Mouse (Mus musculus) T-helper 1 cell (primary cell): ENCODE results near the gene Msx3.

ENCODE experiments used
- in situ Hi-C: fragments of 300-600 bp; cut with MboI, MseI; formaldehyde crosslinking; loops from one replicate; pipeline ENCODE4 v1.15.1; 2025; ENCODE audit warnings: high pct_unique_total_duplicates

Gene Msx3

GRCm38 (mm10) chr7:140048361-140049114, at the start of gene Msx3:
Gene Msx3, minus strand, starts transcription at chr7:140049089.
- in situ Hi-C loops, result no loop called here

GRCm38 (mm10) chr7:140098466-140098865, 49.6 kb upstream of the Msx3 start:
- in situ Hi-C loops, result no loop called here

DNA sequence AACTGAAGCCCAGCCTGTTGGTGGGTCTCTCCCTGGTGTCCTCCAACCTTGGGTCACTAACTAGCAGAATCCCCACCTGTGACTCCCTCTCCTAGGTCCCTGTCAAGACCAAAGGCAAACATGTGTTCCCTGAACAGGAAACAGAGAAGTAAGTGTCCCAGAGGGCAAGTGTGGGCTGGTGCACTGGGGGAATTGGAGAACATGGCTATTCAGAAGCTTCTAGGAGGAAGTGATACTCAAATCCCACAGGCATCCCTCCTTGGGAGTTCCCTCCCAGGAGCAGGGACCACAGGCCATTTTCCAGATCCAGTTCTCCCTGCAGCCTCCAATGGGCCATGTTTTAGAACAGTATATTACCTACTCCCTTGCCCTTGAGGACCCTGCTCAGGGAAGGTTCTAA, 47.2 kb upstream of the Msx3 start:
- in situ Hi-C loops, result no loop called here

GRCm38 (mm10) chr7:140095556-140095955, 46.7 kb upstream of the Msx3 start:
- in situ Hi-C loops, result no loop called here

DNA sequence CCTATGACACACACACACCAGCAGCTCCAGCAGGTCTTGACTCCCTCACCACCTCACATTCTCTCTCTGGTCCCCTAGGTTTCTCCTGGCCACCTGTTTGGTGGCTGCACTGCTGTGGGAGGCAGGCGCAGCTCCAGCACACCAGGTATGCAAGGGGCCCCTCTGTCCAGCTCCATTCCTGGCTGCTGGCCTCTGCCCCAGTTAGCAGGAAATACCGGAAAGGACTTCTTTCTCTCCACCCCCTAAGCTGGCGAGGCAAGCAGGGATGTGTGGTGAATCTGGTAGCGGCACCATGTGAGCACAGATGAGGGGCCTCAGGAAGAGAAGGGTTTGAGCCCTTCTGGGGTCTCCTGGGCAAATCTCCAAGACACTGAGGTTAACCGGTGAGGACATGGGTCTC, 46.1 kb upstream of the Msx3 start:
- in situ Hi-C loops, result no loop called here

- in situ Hi-C loops, result no loop called here
Observed at GRCm38 (mm10) chr7:140092924-140093528, 44.1 kb upstream of the Msx3 start, which contains the start of gene Prap1. Gene Prap1, plus strand, starts transcription at chr7:140093395.

DNA sequence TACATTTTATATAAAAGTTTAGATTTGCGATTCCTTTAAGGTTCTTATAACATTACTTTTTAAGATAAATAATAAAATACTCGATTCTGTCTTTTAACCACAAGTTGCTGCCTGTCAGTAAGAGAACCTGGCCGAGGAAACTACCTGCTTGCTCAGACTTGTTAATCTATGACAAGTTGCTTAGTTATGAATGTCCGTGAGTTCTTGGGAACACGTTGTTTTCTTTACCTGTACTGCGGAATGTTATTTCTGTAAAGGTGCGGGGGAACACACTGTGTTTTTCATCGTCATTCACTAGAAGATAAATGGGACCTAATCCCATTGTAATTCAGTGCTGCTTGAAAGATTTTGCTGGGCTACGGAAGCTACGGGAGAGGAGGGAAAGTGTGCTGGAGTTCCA, 41.7 kb upstream of the Msx3 start:
- in situ Hi-C loops, result no loop called here

DNA sequence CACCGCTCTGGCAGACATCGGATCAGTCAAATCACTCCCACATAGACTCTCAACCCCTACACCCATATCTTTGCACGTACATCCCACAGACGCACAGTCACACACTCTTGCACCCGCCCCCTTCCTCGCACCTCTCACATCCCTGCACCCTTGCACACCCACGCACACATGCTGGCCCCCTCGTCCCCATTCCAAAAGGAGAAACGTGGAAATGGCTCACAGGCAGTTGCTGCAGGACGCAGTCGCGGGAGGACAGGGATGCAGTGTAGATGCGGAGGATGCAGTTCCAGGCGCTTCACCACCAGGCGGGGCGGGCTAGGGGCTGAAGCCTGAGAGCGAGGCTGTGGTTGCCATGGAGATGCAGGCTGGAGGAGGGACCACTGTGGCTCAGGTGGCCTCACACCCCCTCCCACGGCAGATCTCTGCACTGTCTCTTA, 33.4 kb upstream of the Msx3 start, which contains the start of gene Caly:
Gene Caly (minus strand): TSS at position 307 of the 437 bp plus-strand sequence.
- in situ Hi-C loops, result loop anchor here (10.0 kb wide), 1 partner anchor 53 kb away; the partner anchor contains the start of gene Mtg1

- in situ Hi-C loops, result loop anchor here (10.0 kb wide), 1 partner anchor 53 kb away; the partner anchor contains the start of gene Mtg1
Observed at GRCm38 (mm10) chr7:140081408-140082241, 32.7 kb upstream of the Msx3 start.

- in situ Hi-C loops, result loop anchor here (10.0 kb wide), 1 partner anchor 54 kb away; the partner anchor contains the start of gene Mtg1
Observed at GRCm38 (mm10) chr7:140080503-140081156, 31.7 kb upstream of the Msx3 start.

- in situ Hi-C loops, result loop anchor here (10.0 kb wide), 1 partner anchor 716 kb away; no protein-coding TSS in a partner anchor
Observed at GRCm38 (mm10) chr7:140078711-140079110, 29.8 kb upstream of the Msx3 start.

DNA sequence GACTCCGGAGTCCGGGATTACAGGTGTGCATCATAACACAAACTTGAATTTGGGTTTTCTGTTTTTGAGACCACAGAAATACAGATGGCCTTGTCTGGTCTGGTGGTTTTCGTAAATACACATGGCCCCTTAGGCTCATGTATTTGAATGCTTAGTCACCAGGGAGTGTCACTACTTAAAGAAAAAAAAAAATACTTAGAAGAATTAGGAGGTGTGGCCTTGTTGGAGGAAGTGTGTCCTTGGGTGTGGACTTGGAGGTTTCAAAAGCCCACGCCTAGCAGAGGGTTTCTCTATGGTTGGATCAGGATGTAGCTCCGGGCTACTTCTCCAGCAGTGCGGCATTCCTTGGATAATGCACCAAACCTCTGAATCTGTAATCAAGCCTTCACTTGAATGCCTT, 28.8 kb upstream of the Msx3 start:
- in situ Hi-C loops, result loop anchor here (10.0 kb wide), 1 partner anchor 717 kb away; no protein-coding TSS in a partner anchor

DNA sequence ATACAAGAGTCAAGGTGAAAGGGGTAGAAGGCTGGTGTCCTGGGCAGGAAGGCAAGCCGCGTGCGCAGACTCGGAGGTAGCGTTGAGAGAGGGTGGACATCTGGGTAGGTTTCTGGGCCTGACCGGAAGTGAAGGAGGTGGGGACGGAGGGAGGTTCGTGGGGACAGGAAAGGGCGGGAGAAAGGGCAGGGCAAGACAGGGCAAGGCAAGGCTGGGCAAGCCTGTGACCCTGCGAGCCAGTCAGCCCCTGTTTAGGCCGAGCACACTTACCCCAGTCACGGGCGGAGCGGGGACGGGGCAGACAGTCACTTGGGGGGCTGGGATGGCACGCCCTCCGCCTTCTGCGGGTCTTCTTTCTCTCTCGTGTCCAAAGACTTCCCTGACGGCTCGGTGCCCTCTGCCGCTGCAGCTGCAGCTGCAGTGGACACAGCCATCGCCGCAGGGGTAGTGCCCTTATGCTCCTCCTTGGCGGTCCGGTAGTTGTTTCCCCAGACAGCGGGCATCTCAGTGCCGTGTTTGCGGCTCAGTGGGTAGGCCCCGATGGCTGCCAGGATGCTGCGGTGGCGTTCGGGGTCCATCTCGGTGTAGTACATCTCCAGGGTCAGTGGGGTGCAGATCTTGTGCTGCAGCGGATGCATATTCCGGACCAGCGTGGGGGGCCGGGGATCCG, 21.3 kb upstream of the Msx3 start:
- in situ Hi-C loops, result loop anchor here (10.0 kb wide), 1 partner anchor 725 kb away; no protein-coding TSS in a partner anchor

DNA sequence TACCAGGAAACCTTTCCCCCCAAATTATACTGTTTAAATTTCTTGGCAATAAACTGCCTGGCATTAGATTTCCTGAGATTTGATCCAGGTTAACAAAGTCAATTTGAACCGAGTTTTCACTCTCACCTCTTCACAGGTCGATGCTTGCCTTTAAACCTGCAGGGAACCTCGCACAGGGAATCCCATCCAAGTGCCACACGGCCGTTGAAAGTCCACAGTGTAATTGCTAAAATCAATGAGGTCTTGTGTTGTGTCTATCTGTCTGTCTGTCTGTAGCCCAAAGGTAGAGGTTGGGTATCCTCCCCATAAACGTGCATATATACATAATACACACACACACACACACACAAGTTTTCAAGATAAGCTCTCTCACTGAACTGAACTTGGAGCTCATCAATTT, 18.5 kb upstream of the Msx3 start:
- in situ Hi-C loops, result loop anchor here (10.0 kb wide), 2 partner anchors 93 to 163 kb away; partner anchors contain the start of gene 6430531B16Rik

DNA sequence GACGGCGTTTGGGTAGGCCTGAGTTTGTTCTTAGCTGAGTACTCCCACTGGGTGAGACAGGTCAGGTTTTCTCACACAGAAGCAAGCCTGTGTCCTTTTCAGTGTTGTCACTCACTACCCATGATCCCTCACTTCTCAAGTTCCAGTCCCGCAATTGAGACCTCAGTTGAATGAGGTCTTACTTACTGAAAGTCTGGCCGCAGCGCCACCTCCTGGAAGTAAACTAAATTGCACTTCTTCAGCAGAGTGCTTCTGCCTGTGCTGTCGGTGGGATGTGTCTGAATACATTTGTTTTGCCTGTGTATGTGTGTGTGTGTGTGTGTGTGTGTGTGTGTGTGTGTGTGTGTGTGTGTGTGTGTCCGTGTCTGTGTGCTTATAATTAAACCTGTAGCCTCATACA, 14.2 kb upstream of the Msx3 start:
- in situ Hi-C loops, result loop anchor here (10.0 kb wide), 2 partner anchors 88 to 158 kb away; partner anchors contain the start of gene 6430531B16Rik

- in situ Hi-C loops, result loop anchor here (10.0 kb wide), 2 partner anchors 88 to 158 kb away; partner anchors contain the start of gene 6430531B16Rik
Observed at GRCm38 (mm10) chr7:140062307-140062706, 13.4 kb upstream of the Msx3 start.

DNA sequence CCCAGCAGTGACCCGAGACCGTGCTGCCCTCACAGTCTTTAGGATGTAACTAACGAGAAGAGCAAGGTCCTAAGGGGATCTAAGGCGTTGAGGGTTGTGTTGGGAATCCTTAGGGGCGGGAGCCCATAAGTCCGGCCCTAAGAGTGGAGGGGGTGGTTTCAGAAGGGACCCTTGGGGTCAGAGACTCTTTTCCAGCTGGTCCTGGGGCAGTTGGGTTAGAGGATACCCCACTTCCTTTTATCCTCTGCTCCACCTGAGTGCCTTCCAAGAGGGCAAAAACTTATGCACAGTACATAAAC, 12.9 kb upstream of the Msx3 start:
- in situ Hi-C loops, result loop anchor here (10.0 kb wide), 2 partner anchors 87 to 157 kb away; partner anchors contain the start of gene 6430531B16Rik

DNA sequence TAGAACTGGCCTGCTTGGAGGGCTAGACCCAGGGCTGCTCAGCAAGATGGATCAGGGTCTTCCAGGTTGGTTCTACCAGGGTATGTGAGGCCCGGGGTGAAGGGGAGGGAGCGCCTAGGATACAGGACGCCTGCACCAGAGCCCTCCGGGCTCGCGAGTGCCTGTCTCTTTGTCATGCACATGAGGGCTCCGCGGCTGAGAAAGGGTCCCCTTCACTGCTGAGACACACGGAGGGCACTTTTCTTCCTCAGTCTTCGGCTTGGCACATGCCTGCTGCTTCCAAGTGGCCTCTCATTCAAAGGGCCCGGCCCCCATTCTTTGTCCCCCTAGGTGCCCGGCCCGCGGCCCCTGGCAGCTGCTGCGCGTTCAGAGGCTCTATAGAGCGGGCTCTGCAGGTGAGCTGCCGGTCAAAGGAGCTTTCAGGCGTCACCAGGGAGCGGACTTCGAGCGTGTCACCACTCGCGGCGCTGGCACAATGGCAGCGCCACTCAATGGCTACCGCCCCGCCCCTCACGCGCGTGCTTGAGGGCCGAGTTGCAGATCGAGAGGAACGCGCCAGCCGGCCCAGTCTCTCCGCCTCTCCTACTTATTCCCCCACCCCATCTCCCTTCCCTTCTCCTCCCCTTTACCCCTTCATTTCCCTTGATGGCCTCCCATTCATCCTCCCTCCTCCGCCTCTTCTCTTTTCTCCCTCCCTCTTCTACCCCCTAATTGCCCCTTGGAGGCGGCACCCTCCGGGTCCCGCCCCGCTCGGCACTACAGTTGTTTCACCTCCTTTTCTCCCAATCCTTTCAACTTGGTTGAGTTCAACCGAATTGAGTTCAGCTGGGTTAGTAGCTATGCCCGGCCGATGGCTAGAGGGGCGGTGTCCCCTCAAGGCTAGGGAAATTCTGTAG, 12.3 kb upstream of the Msx3 start:
- in situ Hi-C loops, result loop anchor here (10.0 kb wide), 2 partner anchors 86 to 156 kb away; partner anchors contain the start of gene 6430531B16Rik

DNA sequence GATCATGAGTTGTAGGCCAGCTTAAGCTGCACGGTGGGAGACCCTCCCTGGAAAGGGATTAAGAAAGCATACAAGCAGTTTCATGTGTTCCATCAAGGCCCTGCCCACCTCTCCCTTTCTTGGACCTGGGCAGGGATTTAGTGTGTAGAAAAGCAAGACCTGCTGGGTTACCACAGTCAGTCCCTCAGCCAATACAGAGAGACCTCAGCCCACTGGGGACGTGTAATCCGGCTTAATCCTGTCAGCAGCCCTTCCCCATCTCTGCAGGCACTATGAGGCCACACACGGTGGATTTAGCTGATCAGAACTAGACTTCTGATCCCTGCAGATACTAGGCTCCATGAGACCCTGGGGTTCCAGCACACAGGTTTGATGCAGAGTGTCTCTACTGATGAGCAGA, 10.7 kb upstream of the Msx3 start:
- in situ Hi-C loops, result loop anchor here (10.0 kb wide), 1 partner anchor 355 kb away; no protein-coding TSS in a partner anchor
